9 mouse cellular contexts compared by ENCODE assay signal in genomic region chr14:118706962-118707361, GRCm38 (mm10). TPM values are rescaled to one million over a fixed set of nuclear protein-coding genes. Genes with fewer than 3 reads are reported as not detected.
DNase-seq lines count a peak whose midpoint lies in the region; ATAC-seq and TF ChIP-seq lines count a peak whose summit lies in the region.
"Had no signal": no experiment of that assay in that cellular context is flagged by ENCODE, and none has a peak within 500 bp of the region (broad histone marks: within the 10 kb centered on the region; RNA-seq: fewer than 3 reads in every experiment).

No protein-coding gene starts in this region.

- no peak overlapping the region for H3K27ac ChIP-seq in embryonic facial prominence, embryonic 11.5 days (replicated peaks; ENCODE audit: low read depth, low read length)
- no peak overlapping the region for H3K27ac ChIP-seq in embryonic facial prominence, embryonic 10.5 days (replicated peaks)
- no peak overlapping the region for H3K27ac ChIP-seq in liver, embryonic 11.5 days (ENCODE audit: low read depth, low read length)
- no peak overlapping the region for H3K27ac ChIP-seq in hindbrain, embryonic 16.5 days (ENCODE audit: low read depth, low read length)
- H3K27ac ChIP-seq in midbrain, postnatal 0 days (ENCODE audit: low read depth, low read length): no peak overlapping the region

- H3K4me2 ChIP-seq in embryonic facial prominence, embryonic 11.5 days (ENCODE audit: low read depth, low read length): peak overlapping the region; percentile 99
- H3K4me2 ChIP-seq in liver, embryonic 11.5 days: peak overlapping the region; percentile 99
- peak overlapping the region; percentile 95 for H3K4me2 ChIP-seq in hindbrain, embryonic 16.5 days (ENCODE audit: low read length)
- peak overlapping the region; percentile 98 for H3K4me2 ChIP-seq in midbrain, postnatal 0 days (ENCODE audit: low read depth, low read length, poor library complexity, severe bottlenecking)

- no peaks in the 10 kb centered on the region for H3K36me3 ChIP-seq in embryonic facial prominence, embryonic 11.5 days (replicated peaks; ENCODE audit: control insufficient read depth, insufficient read depth, low read depth, low read length)
- no peaks in the 10 kb centered on the region for H3K36me3 ChIP-seq in embryonic facial prominence, embryonic 10.5 days (replicated peaks)
- no peaks in the 10 kb centered on the region for H3K36me3 ChIP-seq in liver, embryonic 11.5 days (ENCODE audit: control insufficient read depth, insufficient read depth, low read length)
- H3K36me3 ChIP-seq in hindbrain, embryonic 16.5 days (ENCODE audit: control insufficient read depth, insufficient read depth, low read length): no peaks in the 10 kb centered on the region
- H3K36me3 ChIP-seq in midbrain, postnatal 0 days (ENCODE audit: insufficient read depth, low read length): no peaks in the 10 kb centered on the region

- peaks cover 5% of the 10 kb centered on the region for H3K4me1 ChIP-seq in embryonic facial prominence, embryonic 11.5 days (ENCODE audit: control insufficient read depth, insufficient read depth, low read length)
- H3K4me1 ChIP-seq in embryonic facial prominence, embryonic 10.5 days: peaks cover 24% of the 10 kb centered on the region
- H3K4me1 ChIP-seq in liver, embryonic 11.5 days (replicated peaks; ENCODE audit: control insufficient read depth, insufficient read depth, low read length): peaks cover 13% of the 10 kb centered on the region
- H3K4me1 ChIP-seq in hindbrain, embryonic 16.5 days (ENCODE audit: control insufficient read depth, insufficient read depth, low read depth, low read length): peaks cover 12% of the 10 kb centered on the region
- H3K4me1 ChIP-seq in midbrain, postnatal 0 days (ENCODE audit: insufficient read depth, low read length): peaks cover 3% of the 10 kb centered on the region; the same call in 1 of the 2 replicates

- 82% methylated on average over 11 of the region's 11 CpGs for WGBS in embryonic facial prominence, embryonic 11.5 days
- 82% methylated on average over 11 of the region's 11 CpGs for WGBS in embryonic facial prominence, embryonic 10.5 days
- 81% methylated on average over 11 of the region's 11 CpGs for WGBS in liver, embryonic 11.5 days
- 82% methylated on average over 11 of the region's 11 CpGs for WGBS in hindbrain, embryonic 16.5 days
- 82% methylated on average over 11 of the region's 11 CpGs for WGBS in midbrain, postnatal 0 days

- no peak overlapping the region for H3K4me3 ChIP-seq in embryonic facial prominence, embryonic 11.5 days (ENCODE audit: low read depth, low read length)
- no peak overlapping the region for H3K4me3 ChIP-seq in embryonic facial prominence, embryonic 10.5 days
- peak overlapping the region; percentile 81; the same call in 1 of the 2 replicates for H3K4me3 ChIP-seq in liver, embryonic 11.5 days (ENCODE audit: low read depth, low read length)
- no peak overlapping the region for H3K4me3 ChIP-seq in hindbrain, embryonic 16.5 days (ENCODE audit: low read length)
- peak overlapping the region; percentile 68 for H3K4me3 ChIP-seq in midbrain, postnatal 0 days (ENCODE audit: low read depth, low read length)

- ATAC-seq in embryonic facial prominence, embryonic 11.5 days (replicated peaks; ENCODE audit: insufficient number of reproducible peaks, low FRiP score, low TSS enrichment, low read depth): no peak
- no peak for ATAC-seq in liver, embryonic 11.5 days (replicated peaks; ENCODE audit: low FRiP score)
- no peak for ATAC-seq in hindbrain, embryonic 16.5 days
- no peak for ATAC-seq in midbrain, postnatal 0 days (ENCODE audit: low FRiP score)

- no peaks in the 10 kb centered on the region for H3K9me3 ChIP-seq in embryonic facial prominence, embryonic 11.5 days (replicated peaks; ENCODE audit: control insufficient read depth, low read length)
- no peaks in the 10 kb centered on the region for H3K9me3 ChIP-seq in embryonic facial prominence, embryonic 10.5 days
- H3K9me3 ChIP-seq in liver, embryonic 11.5 days (ENCODE audit: control insufficient read depth, low read length): no peaks in the 10 kb centered on the region
- no peaks in the 10 kb centered on the region for H3K9me3 ChIP-seq in hindbrain, embryonic 16.5 days (ENCODE audit: control insufficient read depth, low read length)
- H3K9me3 ChIP-seq in midbrain, postnatal 0 days (ENCODE audit: low read length): no peaks in the 10 kb centered on the region

- no peak for TF ChIP-seq CTCF in midbrain, postnatal 0 days (IDR thresholded peaks at IDR 0.05)

- intact Hi-C loops in left cerebral cortex, postnatal 10 days (cut with DNase I): loop anchor here (5.0 kb wide), 1 partner anchor 60 kb away; no protein-coding TSS in a partner anchor

- DNase-seq in embryonic facial prominence, embryonic 11.5 days (ENCODE audit: low spot score): no peak
- DNase-seq in embryonic facial prominence, embryonic 10.5 days (ENCODE audit: low spot score): no peak
- DNase-seq in liver, embryonic 11.5 days (ENCODE audit: low spot score): no peak
- no peak for DNase-seq in liver
- DNase-seq in midbrain, postnatal 0 days (ENCODE audit: low spot score): no peak
- DNase-seq in layer of hippocampus, postnatal 14 days (ENCODE audit: low spot score in 2 of 2): no peak
- no peak for DNase-seq in left cerebral cortex, postnatal 10 days (ENCODE audit: extremely low spot score in 1 of 2, low spot score in 2 of 2)
- DNase-seq: embryo, embryonic 11 days had no signal

- no peak overlapping the region for H3K9ac ChIP-seq in embryonic facial prominence, embryonic 11.5 days (replicated peaks; ENCODE audit: low read length)
- no peak overlapping the region for H3K9ac ChIP-seq in liver, embryonic 11.5 days (ENCODE audit: low read depth, low read length)
- H3K9ac ChIP-seq in hindbrain, embryonic 16.5 days (ENCODE audit: low read depth, low read length): no peak overlapping the region
- H3K9ac ChIP-seq in midbrain, postnatal 0 days (replicated peaks; ENCODE audit: low read length, poor library complexity, severe bottlenecking): no peak overlapping the region

- peaks cover 20% of the 10 kb centered on the region for H3K27me3 ChIP-seq in embryonic facial prominence, embryonic 11.5 days (ENCODE audit: control insufficient read depth, insufficient read depth, low read length)
- peaks cover 83% of the 10 kb centered on the region for H3K27me3 ChIP-seq in embryonic facial prominence, embryonic 10.5 days (replicated peaks; ENCODE audit: low read depth, poor library complexity, severe bottlenecking)
- peaks cover 16% of the 10 kb centered on the region; the same call in 1 of the 2 replicates for H3K27me3 ChIP-seq in liver, embryonic 11.5 days (replicated peaks; ENCODE audit: control insufficient read depth, insufficient read depth, low read length)
- peaks cover 2% of the 10 kb centered on the region; the same call in 1 of the 2 replicates for H3K27me3 ChIP-seq in hindbrain, embryonic 16.5 days (replicated peaks; ENCODE audit: control insufficient read depth, insufficient read depth, low read length)
- H3K27me3 ChIP-seq in midbrain, postnatal 0 days (ENCODE audit: insufficient read depth, low read length): peaks cover 8% of the 10 kb centered on the region; the same call in 1 of the 2 replicates

RNA-seq across cellular contexts. Expression of gene Abcc4, which starts 0.9 kb away (rescaled TPM):
- polyA plus RNA-seq in embryonic facial prominence, embryonic 11.5 days (2014; fragmentation: Nextera tagmentation; extraction: Ambion mirVana): 2.9 and 3.6 TPM in 2 replicates
- polyA plus RNA-seq in embryonic facial prominence, embryonic 10.5 days (2016; fragmentation: Nextera tagmentation; extraction: Ambion mirVana): 2.6 and 3.2 TPM in 2 replicates
- polyA plus RNA-seq in liver, embryonic 11.5 days (2014; fragmentation: Nextera tagmentation; extraction: Ambion mirVana): 4.5 and 5.8 TPM in 2 replicates
- polyA plus RNA-seq in hindbrain, embryonic 16.5 days (2015; fragmentation: Nextera tagmentation; extraction: Ambion mirVana): 2.5 and 2.6 TPM in 2 replicates
- total RNA-seq in midbrain, postnatal 0 days (2014; rRNA removed): 3.5 and 3.6 TPM in 2 replicates
- polyA plus RNA-seq in midbrain, postnatal 0 days (2015; fragmentation: Nextera tagmentation; extraction: Ambion mirVana): 2.2 and 2.4 TPM in 2 replicates
- 10 to 100 TPM in 1 of 2 experiments, 1 to 10 TPM in 1; 8.8 to 10.3 TPM for total RNA-seq in layer of hippocampus, postnatal 14 days (2021)
- total RNA-seq in left cerebral cortex, postnatal 10 days (2021): 1 to 10 TPM; 4.8 to 6.4 TPM

Comparison
In these comparisons a context has a peak if more than half of its experiments do, and no peak if none do; other contexts are left out.
1. H3K4me3 ChIP-seq: peak in liver, embryonic 11.5 days (single experiment) and midbrain, postnatal 0 days (single experiment); none in embryonic facial prominence, embryonic 11.5 days (single experiment), embryonic facial prominence, embryonic 10.5 days (single experiment) and hindbrain, embryonic 16.5 days (single experiment).
2. Peak in every context shown above with its lines, with median percentiles within 50 percentile points of each other: H3K4me2 ChIP-seq.